Mouse (Mus musculus) lung, embryonic 16.5 days (tissue): ENCODE measurements around the gene Kndc1. TPM values are rescaled to one million over a fixed set of nuclear protein-coding genes. Genes with fewer than 3 reads are reported as not detected.
A peak's percentile ranks its signal among the peaks of the same experiment; 100 is the strongest.

ENCODE experiments used
- ATAC-seq: fragments of 200-750 bp; cut with Nextera tagmentation; 2 replicates; pipeline ENCODE4 v1.8.0; 2017; ENCODE audit warnings: low read depth, mild to moderate bottlenecking, moderate library complexity
- H3K27ac ChIP-seq: fragments of 300-500 bp; sonication (generic); 2 replicates; pipeline ENCODE4 v1.5.1; 2014; ENCODE audit warnings: mild to moderate bottlenecking, control low read depth, low read length
- H3K27me3 ChIP-seq: fragments of 300-500 bp; sonication (generic); 2 replicates; pipeline ENCODE4 v1.6.1; 2014; ENCODE audit warnings: low read depth, low read length, mixed read lengths; ENCODE audit not compliant: control insufficient read depth, insufficient read depth
- H3K36me3 ChIP-seq: fragments of 300-500 bp; sonication (generic); 2 replicates; pipeline ENCODE4 v1.6.1; 2014; ENCODE audit warnings: low read length; ENCODE audit not compliant: control insufficient read depth, insufficient read depth
- H3K4me1 ChIP-seq: fragments of 300-500 bp; sonication (generic); replicated peaks from 2 replicates; pipeline ENCODE4 v1.6.1; 2014; ENCODE audit warnings: low read length, mixed read lengths; ENCODE audit not compliant: control insufficient read depth, insufficient read depth
- H3K4me2 ChIP-seq: fragments of 300-500 bp; sonication (generic); 2 replicates; pipeline ENCODE4 v1.6.1; 2014; ENCODE audit warnings: low read depth, low read length, control low read depth
- H3K4me3 ChIP-seq: fragments of 300-500 bp; sonication (generic); 2 replicates; pipeline ENCODE4 v1.5.1; 2014; ENCODE audit warnings: mild to moderate bottlenecking, low read length, control low read depth
- H3K9ac ChIP-seq: fragments of 300-500 bp; sonication (generic); 2 replicates; pipeline ENCODE4 v1.6.1; 2014; ENCODE audit warnings: low read length, control low read depth
- H3K9me3 ChIP-seq: fragments of 300-500 bp; sonication (generic); 2 replicates; pipeline ENCODE4 v1.6.1; 2016; ENCODE audit warnings: low read length; ENCODE audit not compliant: control insufficient read depth
- WGBS: fragments of 180-500 bp; shearing (Covaris S2); extraction: QIAGEN DNeasy Blood & Tissue Kit; methylation state at CpG from one replicate; pipeline ENCODE4 v1.1.7; 2014; 5-methylcytosine and 5-hydroxymethylcytosine counted together
- microRNA counts: library from miRNA; unstranded; fragments of <30 nt; microRNA quantifications from one replicate; lab custom pipeline; 2016
- microRNA-seq: library from miRNA; unstranded; fragments of <30 nt; microRNA quantifications from one replicate; pipeline ENCODE4, GENCODE M21; 2016
- polyA plus RNA-seq: library from polyadenylated mRNA; unstranded; fragments of >200 nt; fragmentation: Nextera tagmentation; extraction: Ambion mirVana; gene quantifications from 2 replicates; pipeline ENCODE4 v1.2.1, GENCODE M21; 2015

Kndc1 gene
- polyA plus RNA-seq, 1 experiment from 2014 or later: 1.1 TPM

GRCm38 (mm10) chr7:139982058-139982457 lies 87.6 kb downstream of the Kndc1 start:
- H3K36me3 ChIP-seq: no peaks in the 10 kb centered on the region
- no peak for ATAC-seq
- no peaks in the 10 kb centered on the region for H3K9me3 ChIP-seq
- H3K4me3 ChIP-seq: no peak overlapping the region
- H3K27ac ChIP-seq: no peak overlapping the region
- WGBS: 70% methylated on average over 11 of the region's 11 CpGs
- H3K27me3 ChIP-seq: peaks cover 3% of the 10 kb centered on the region
- H3K4me2 ChIP-seq: no peak overlapping the region
- peaks cover 8% of the 10 kb centered on the region; the same call in 1 of the 2 replicates for H3K4me1 ChIP-seq
- H3K9ac ChIP-seq: no peak overlapping the region

GRCm38 (mm10) chr7:139984505-139984904 lies 90.0 kb downstream of the Kndc1 start:
- no peak overlapping the region for H3K4me3 ChIP-seq
- no peaks in the 10 kb centered on the region for H3K36me3 ChIP-seq
- no peak for ATAC-seq
- no peak overlapping the region for H3K27ac ChIP-seq
- no peak overlapping the region for H3K9ac ChIP-seq
- H3K27me3 ChIP-seq: peaks cover 3% of the 10 kb centered on the region; the same call in 1 of the 2 replicates
- H3K4me2 ChIP-seq: no peak overlapping the region
- H3K4me1 ChIP-seq: no peaks in the 10 kb centered on the region
- no peaks in the 10 kb centered on the region for H3K9me3 ChIP-seq
- WGBS: 91% methylated on average over 11 of the region's 11 CpGs

DNA sequence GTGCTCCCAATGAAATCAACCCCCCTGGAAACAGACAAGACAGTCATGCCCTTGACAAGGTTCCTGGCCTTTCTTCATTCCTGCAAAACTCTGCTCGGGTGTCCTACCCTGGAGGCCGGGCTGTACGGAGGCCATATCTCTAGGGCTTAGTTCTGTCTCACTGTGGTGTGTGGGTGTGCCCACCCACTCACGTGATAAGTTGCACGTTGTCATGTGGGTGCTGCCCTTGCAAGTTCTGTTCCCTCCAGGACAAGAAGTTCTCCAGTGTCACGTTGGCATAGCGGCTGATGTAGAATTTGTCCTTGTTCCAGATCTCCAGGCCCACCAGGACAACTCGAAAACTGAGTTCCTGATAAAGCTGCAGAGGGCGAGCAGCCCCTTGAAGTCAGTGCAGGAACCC lies 93.8 kb downstream of the Kndc1 start:
- Histone ChIP-seq H3K36me3 (no peaks in the 10 kb centered on the region), H3K27ac (no peak overlapping the region), H3K27me3 (no peaks in the 10 kb centered on the region), H3K4me1 (no peaks in the 10 kb centered on the region), H3K9me3 (no peaks in the 10 kb centered on the region), H3K4me3 (no peak overlapping the region), H3K9ac (no peak overlapping the region), H3K4me2 (no peak overlapping the region)
- 87% methylated on average over 9 of the region's 9 CpGs for WGBS
- no peak for ATAC-seq

- Histone ChIP-seq H3K9me3 (no peaks in the 10 kb centered on the region), H3K4me2 (no peak overlapping the region), H3K27ac (no peak overlapping the region), H3K27me3 (no peaks in the 10 kb centered on the region), H3K4me3 (no peak overlapping the region), H3K36me3 (peaks cover 4% of the 10 kb centered on the region), H3K4me1 (no peaks in the 10 kb centered on the region), H3K9ac (no peak overlapping the region)
- 76% methylated on average over 8 of the region's 8 CpGs for WGBS
- ATAC-seq: no peak
Observed at GRCm38 (mm10) chr7:139990864-139991394, 96.4 kb downstream of the Kndc1 start.

MicroRNA genes within 50 kb of the gene (microRNA counts, 519-probe panel; counts per million panel counts)
- 1,709 counts per million, percentile 25 among the panel's probes with 10 or more counts for microRNA mmu-miR-202-3p (lab: Ali Mortazavi, UCI)
- 1,856 counts per million, percentile 30 among the panel's probes with 10 or more counts for microRNA mmu-miR-202-5p (lab: Ali Mortazavi, UCI)

Small RNA genes within 50 kb of the gene (microRNA-seq; reads per million reads assigned to microRNA genes)
- gene Mir202 (0.59 reads per million), gene Mir7062 (not detected), gene mmu-mir-7686 (not detected)

Other genes starting within 250 kb of the Kndc1 start
- gene Cfap46, start 210.9 kb upstream of the Kndc1 start, polyA plus RNA-seq: 2.7 and 3.3 TPM in 2 replicates
- gene Adgra1, start 60.5 kb upstream of the Kndc1 start, polyA plus RNA-seq: 0.70 TPM in 1 of 2 replicates, not detected in the other
- 0.13 and 0.63 TPM in 2 replicates for gene Utf1, start 49.1 kb downstream of the Kndc1 start, polyA plus RNA-seq
- 4.1 and 6.2 TPM in 2 replicates for gene 6430531B16Rik, start 84.1 kb downstream of the Kndc1 start, polyA plus RNA-seq
- 1.9 and 3.1 TPM in 2 replicates for gene Adam8, start 97.9 kb downstream of the Kndc1 start, polyA plus RNA-seq
- gene Zfp511, start 141.7 kb downstream of the Kndc1 start, polyA plus RNA-seq: 39.8 and 41.8 TPM in 2 replicates
- 50.5 and 50.6 TPM in 2 replicates for gene Tubgcp2, start 142.0 kb downstream of the Kndc1 start, polyA plus RNA-seq
- gene Msx3, start 154.4 kb downstream of the Kndc1 start, polyA plus RNA-seq: not detected in 2 replicates
- gene Caly, start 187.9 kb downstream of the Kndc1 start, polyA plus RNA-seq: 0.63 and 1.6 TPM in 2 replicates
- gene Prap1, start 198.7 kb downstream of the Kndc1 start, polyA plus RNA-seq: 0.49 TPM in 1 of 2 replicates, not detected in the other
- 18.6 and 21.4 TPM in 2 replicates for gene Fuom, start 207.7 kb downstream of the Kndc1 start, polyA plus RNA-seq
- 19.9 and 21.3 TPM in 2 replicates for gene Paox, start 221.1 kb downstream of the Kndc1 start, polyA plus RNA-seq
- gene Echs1, start 221.8 kb downstream of the Kndc1 start, polyA plus RNA-seq: 141 and 148 TPM in 2 replicates
- gene Mtg1, start 242.9 kb downstream of the Kndc1 start, polyA plus RNA-seq: 20.7 and 24.8 TPM in 2 replicates